Mouse (Mus musculus): ENCODE data around the gene Psmd8.
"Not testable (repeated sequence)": the region's sequence is repeated elsewhere in the genome, so short reads cannot be mapped to it uniquely, and the experiment has no call there.

Psmd8 gene

GRCm38 (mm10) chr7:29170066-29170754 lies 10.3 kb downstream of the Psmd8 start, which contains the start of the genes Ggn and Spred3:
Gene Ggn (plus strand): TSS chr7:29170210.
Gene Spred3 (minus strand): TSS chr7:29170411.
- DNase-seq (ENCODE audit: low read depth), result peak; percentile 84

- peak; percentile 97 for DNase-seq (ENCODE audit: low read depth)
Measured at GRCm38 (mm10) chr7:29169231-29170065, 11.1 kb downstream of the Psmd8 start.

GRCm38 (mm10) chr7:29168791-29169230 lies 11.7 kb downstream of the Psmd8 start:
- DNase-seq (ENCODE audit: low read depth), result peak; percentile 15

- DNase-seq (ENCODE audit: low read depth), result peak; percentile 62
Measured at GRCm38 (mm10) chr7:29168121-29168695, 12.3 kb downstream of the Psmd8 start.

- no peak for DNase-seq (ENCODE audit: low read depth)
Measured at GRCm38 (mm10) chr7:29167656-29168055, 12.8 kb downstream of the Psmd8 start.

GRCm38 (mm10) chr7:29162750-29163525 lies 17.6 kb downstream of the Psmd8 start:
- DNase-seq (ENCODE audit: low read depth), result no peak

GRCm38 (mm10) chr7:29162294-29162693 lies 18.2 kb downstream of the Psmd8 start:
- no peak for DNase-seq (ENCODE audit: low read depth)

- no peak for DNase-seq (ENCODE audit: low read depth)
Measured at GRCm38 (mm10) chr7:29158264-29158663, 22.2 kb downstream of the Psmd8 start.

- peak; percentile 88 for DNase-seq (ENCODE audit: low read depth)
Measured at GRCm38 (mm10) chr7:29155838-29156782, 24.4 kb downstream of the Psmd8 start, which contains the start of gene Fam98c. Gene Fam98c (minus strand): TSS chr7:29156234.

- DNase-seq (ENCODE audit: low read depth), result peak; percentile 93
Measured at GRCm38 (mm10) chr7:29155196-29155837, 25.2 kb downstream of the Psmd8 start.

GRCm38 (mm10) chr7:29154018-29154720 lies 26.3 kb downstream of the Psmd8 start:
- DNase-seq (ENCODE audit: low read depth), result no peak

GRCm38 (mm10) chr7:29151486-29151885 lies 29.0 kb downstream of the Psmd8 start:
- DNase-seq (ENCODE audit: low read depth), result no peak

- DNase-seq (ENCODE audit: low read depth), result no peak
Measured at GRCm38 (mm10) chr7:29148771-29149170, 31.7 kb downstream of the Psmd8 start.

- no peak for DNase-seq (ENCODE audit: low read depth)
Measured at GRCm38 (mm10) chr7:29146625-29147367, 33.7 kb downstream of the Psmd8 start.

- peak; percentile 42 for DNase-seq (ENCODE audit: low read depth)
Measured at GRCm38 (mm10) chr7:29144006-29144405, 36.5 kb downstream of the Psmd8 start.

- no peak for DNase-seq (ENCODE audit: low read depth)
Measured at GRCm38 (mm10) chr7:29141416-29141815, 39.1 kb downstream of the Psmd8 start.

- not testable (repeated sequence) for DNase-seq (ENCODE audit: low read depth)
Measured at GRCm38 (mm10) chr7:29139237-29139636, 41.3 kb downstream of the Psmd8 start.

- DNase-seq (ENCODE audit: low read depth), result no peak
Measured at GRCm38 (mm10) chr7:29137429-29137828, 43.1 kb downstream of the Psmd8 start.
